In genomic region chr5:150196211-150196585, GRCm38 (mm10) we compare ENCODE assay signal across 8 mouse cellular contexts.
DNase-seq lines count a peak whose midpoint lies in the region; ATAC-seq and TF ChIP-seq lines count a peak whose summit lies in the region.

No protein-coding gene starts in this region.

- WGBS in intestine, embryonic 16.5 days: 1% methylated on average over 6 of the region's 6 CpGs
- 4% methylated on average over 6 of the region's 6 CpGs for WGBS in liver, postnatal 0 days (ENCODE audit: insufficient replicate concordance)
- WGBS in neural tube, embryonic 13.5 days: 2% methylated on average over 6 of the region's 6 CpGs

- no peaks in the 10 kb centered on the region for H3K36me3 ChIP-seq in intestine, embryonic 16.5 days (ENCODE audit: control insufficient read depth, insufficient read depth, low read length)
- no peaks in the 10 kb centered on the region for H3K36me3 ChIP-seq in liver, postnatal 0 days (replicated peaks; ENCODE audit: insufficient read depth, low read length)
- no peaks in the 10 kb centered on the region for H3K36me3 ChIP-seq in neural tube, embryonic 13.5 days

- peak; percentile 92 for ATAC-seq in intestine, embryonic 16.5 days
- peak; percentile 87 for ATAC-seq in liver, postnatal 0 days
- no peak; the same call in 1 of the 2 replicates for ATAC-seq in neural tube, embryonic 13.5 days (ENCODE audit: low read depth)
- no peak for ATAC-seq in frontal cortex, adult (ENCODE audit: low TSS enrichment)

- TF ChIP-seq CTCF in liver, postnatal 0 days (IDR thresholded peaks at IDR 0.05; ENCODE audit: low read depth): no peak

- peak overlapping the region; percentile 56 for H3K27ac ChIP-seq in intestine, embryonic 16.5 days (ENCODE audit: low read length)
- peak overlapping the region; percentile 19; the same call in 1 of the 2 replicates for H3K27ac ChIP-seq in liver, postnatal 0 days (ENCODE audit: low read depth)
- 0 out of 2 replicates have a peak overlapping the region, but pooled peaks have one; percentile 4 for H3K27ac ChIP-seq in neural tube, embryonic 13.5 days (replicated peaks)

- peak; percentile 13 to 25 for DNase-seq in adrenal gland, adult 18-20 months (ENCODE audit: low spot score in 2 of 2)
- DNase-seq in adrenal gland, postnatal 4 days (ENCODE audit: low spot score in 2 of 2): no peak
- DNase-seq in embryo, embryonic 10 days (ENCODE audit: low spot score): peak; percentile 83
- peak; percentile 83 to 85 for DNase-seq in heart, adult 18-20 months
- peak; percentile 67 for DNase-seq in liver, postnatal 0 days

- peak overlapping the region; percentile 49 for H3K4me3 ChIP-seq in intestine, embryonic 16.5 days (ENCODE audit: low read length)
- peak overlapping the region; percentile 56 for H3K4me3 ChIP-seq in liver, postnatal 0 days (ENCODE audit: low read depth, low read length)
- H3K4me3 ChIP-seq in neural tube, embryonic 13.5 days: peak overlapping the region; percentile 35

- H3K4me2 ChIP-seq in intestine, embryonic 16.5 days (ENCODE audit: low read depth, low read length): peak overlapping the region; percentile 55
- H3K4me2 ChIP-seq in liver, postnatal 0 days (ENCODE audit: low read depth, low read length): peak overlapping the region; percentile 67
- H3K4me2 ChIP-seq in neural tube, embryonic 13.5 days: peak overlapping the region; percentile 66

- no peaks in the 10 kb centered on the region for H3K9me3 ChIP-seq in intestine, embryonic 16.5 days (ENCODE audit: control insufficient read depth, low read length)
- H3K9me3 ChIP-seq in liver, postnatal 0 days (ENCODE audit: low read length): no peaks in the 10 kb centered on the region
- H3K9me3 ChIP-seq in neural tube, embryonic 13.5 days: no peaks in the 10 kb centered on the region

- peak overlapping the region; percentile 47 for H3K9ac ChIP-seq in intestine, embryonic 16.5 days (ENCODE audit: low read depth, low read length)
- peak overlapping the region; percentile 46; the same call in 1 of the 2 replicates for H3K9ac ChIP-seq in liver, postnatal 0 days (replicated peaks)
- H3K9ac ChIP-seq in neural tube, embryonic 13.5 days: peak overlapping the region; percentile 61

- H3K27me3 ChIP-seq in intestine, embryonic 16.5 days (replicated peaks; ENCODE audit: control insufficient read depth, insufficient read depth, low read length): no peaks in the 10 kb centered on the region
- no peaks in the 10 kb centered on the region for H3K27me3 ChIP-seq in liver, postnatal 0 days (ENCODE audit: insufficient read depth, low read length)
- peaks cover 5% of the 10 kb centered on the region; the same call in 1 of the 2 replicates for H3K27me3 ChIP-seq in neural tube, embryonic 13.5 days

- H3K4me1 ChIP-seq in intestine, embryonic 16.5 days (ENCODE audit: control insufficient read depth, insufficient read depth, low read length): peaks cover 11% of the 10 kb centered on the region
- H3K4me1 ChIP-seq in liver, postnatal 0 days (ENCODE audit: insufficient read depth): no peaks in the 10 kb centered on the region
- peaks cover 15% of the 10 kb centered on the region for H3K4me1 ChIP-seq in neural tube, embryonic 13.5 days (replicated peaks)

- no peak for TF ChIP-seq EP300 in liver, postnatal 0 days (IDR thresholded peaks at IDR 0.05; ENCODE audit: low read depth)

Comparison
In these comparisons a context has a peak if more than half of its experiments do, and no peak if none do; other contexts are left out.
1. DNase-seq: peak in adrenal gland, adult 18-20 months (2 of 2), embryo, embryonic 10 days (single experiment), heart, adult 18-20 months (2 of 2) and liver, postnatal 0 days (single experiment); none in adrenal gland, postnatal 4 days (0 of 2).
2. ATAC-seq: peak in intestine, embryonic 16.5 days (single experiment) and liver, postnatal 0 days (single experiment); none in neural tube, embryonic 13.5 days (single experiment) and frontal cortex, adult (single experiment).
3. H3K27ac ChIP-seq: peak in every context shown above with its lines; median percentile 56 in intestine, embryonic 16.5 days; 19 in liver, postnatal 0 days; 4 in neural tube, embryonic 13.5 days.
4. Peak in every context shown above with its lines, with median percentiles within 50 percentile points of each other: H3K4me2 ChIP-seq, H3K4me3 ChIP-seq and H3K9ac ChIP-seq.